Mouse (Mus musculus): Measurements from ENCODE around the gene Csrnp3. TPM values are rescaled to one million over a fixed set of nuclear protein-coding genes. Genes with fewer than 3 reads are reported as not detected.

Gene Csrnp3
- polyA plus RNA-seq, 1 experiment from 2014 or later = 12.4 TPM

DNA sequence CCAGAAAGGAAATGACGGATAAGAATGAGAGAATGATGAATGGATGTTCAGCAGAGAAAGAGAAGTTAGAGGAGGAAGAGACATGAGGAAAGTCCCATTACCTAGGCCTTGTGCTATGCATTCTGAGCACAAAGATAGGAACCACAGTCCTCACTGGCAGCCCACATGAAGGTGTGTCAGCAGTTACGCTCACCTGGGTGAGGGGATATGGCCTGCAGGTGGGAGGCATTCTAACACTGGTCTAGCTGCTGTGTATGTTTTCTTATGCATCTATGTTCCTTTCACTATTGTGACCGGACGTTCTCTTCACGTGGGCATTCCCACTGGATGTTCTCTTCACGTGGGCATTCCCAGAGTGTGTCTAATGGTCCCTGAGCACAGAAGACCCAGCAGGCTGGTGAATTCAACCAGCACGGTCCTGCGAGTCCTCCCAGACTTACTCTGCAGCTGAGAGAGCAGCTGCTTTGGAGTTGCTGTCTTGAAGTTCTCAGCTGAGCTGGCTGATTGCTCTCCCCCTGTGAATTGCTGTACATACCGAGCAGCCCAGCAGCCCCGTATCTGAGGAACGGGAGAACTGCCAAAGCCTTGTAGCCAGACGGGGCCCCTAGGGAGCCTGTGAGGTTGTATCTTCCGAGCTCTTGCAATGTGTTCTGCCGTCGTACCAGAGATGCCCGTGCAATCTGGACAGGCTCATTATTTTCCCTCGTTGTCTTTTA is 133.9 kb downstream of the Csrnp3 start:
- H3K4me1 ChIP-seq = peaks cover 58% of the 10 kb centered on the region
- no peaks in the 10 kb centered on the region for H3K9me3 ChIP-seq (replicated peaks)
- H3K36me3 ChIP-seq = no peaks in the 10 kb centered on the region
- whole genome bisulfite sequencing = 62% methylated on average over 17 of the region's 17 CpGs
- H3K27me3 ChIP-seq (ENCODE audit: low read depth, poor library complexity, severe bottlenecking) = no peaks in the 10 kb centered on the region
- DNase-seq (ENCODE audit: low spot score) = no peak
- no peak overlapping the region for H3K4me3 ChIP-seq
- peak overlapping the region; percentile 81 for H3K27ac ChIP-seq

DNA sequence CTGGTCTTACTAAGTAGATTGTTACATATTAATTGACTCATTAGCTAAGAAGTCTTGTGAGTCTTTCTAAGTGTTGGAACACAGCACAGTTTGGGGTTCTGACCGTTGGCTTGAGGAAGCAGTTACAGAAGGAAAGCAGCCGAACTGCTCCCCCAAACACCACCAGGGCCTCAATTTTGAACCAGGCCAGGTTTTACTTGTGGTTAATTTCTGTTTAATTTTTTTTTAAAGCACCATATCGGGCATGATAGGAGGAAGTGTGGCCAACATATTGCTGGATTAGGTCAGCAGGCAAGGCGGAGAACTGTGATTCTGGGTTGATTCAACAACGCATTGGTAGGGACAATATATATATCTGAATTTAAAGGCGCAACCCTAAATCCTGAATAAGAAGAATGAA is 135.9 kb downstream of the Csrnp3 start:
- no peaks in the 10 kb centered on the region for H3K27me3 ChIP-seq (ENCODE audit: low read depth, poor library complexity, severe bottlenecking)
- peak overlapping the region; percentile 81 for H3K27ac ChIP-seq
- no peak overlapping the region for H3K4me3 ChIP-seq
- 76% methylated on average over 6 of the region's 6 CpGs for WGBS
- H3K4me1 ChIP-seq = peaks cover 56% of the 10 kb centered on the region
- no peak for DNase-seq (ENCODE audit: low spot score)
- H3K36me3 ChIP-seq = no peaks in the 10 kb centered on the region
- H3K9me3 ChIP-seq (replicated peaks) = no peaks in the 10 kb centered on the region

DNA sequence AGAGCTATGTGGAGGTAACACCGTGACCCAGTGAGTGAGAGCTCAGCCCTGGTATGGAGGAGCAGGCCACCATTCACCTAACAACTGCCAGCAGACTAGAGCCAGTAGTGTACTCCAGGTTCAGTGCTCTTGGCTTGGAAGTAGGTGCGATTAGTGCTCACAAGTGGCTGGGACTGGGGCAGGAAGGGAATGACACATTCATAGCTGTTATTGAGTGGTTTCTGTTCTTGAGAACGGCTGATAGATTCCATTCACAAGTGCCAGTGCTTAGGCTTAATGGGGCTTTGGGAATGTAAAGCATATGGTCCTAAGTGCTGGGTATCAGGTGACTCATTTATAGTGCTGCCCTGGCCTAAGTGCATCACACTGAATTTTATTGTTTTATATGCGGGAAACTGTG is 136.4 kb downstream of the Csrnp3 start:
- Histone ChIP-seq H3K36me3 (no peaks in the 10 kb centered on the region), H3K4me3 (no peak overlapping the region), H3K9me3 (replicated peaks) (no peaks in the 10 kb centered on the region), H3K4me1 (peaks cover 61% of the 10 kb centered on the region), H3K27ac (peak overlapping the region; percentile 81), H3K27me3 (ENCODE audit: low read depth, poor library complexity, severe bottlenecking) (no peaks in the 10 kb centered on the region)
- DNase-seq (ENCODE audit: low spot score) = peak; percentile 58
- WGBS = 18% methylated on average over 4 of the region's 4 CpGs

DNA sequence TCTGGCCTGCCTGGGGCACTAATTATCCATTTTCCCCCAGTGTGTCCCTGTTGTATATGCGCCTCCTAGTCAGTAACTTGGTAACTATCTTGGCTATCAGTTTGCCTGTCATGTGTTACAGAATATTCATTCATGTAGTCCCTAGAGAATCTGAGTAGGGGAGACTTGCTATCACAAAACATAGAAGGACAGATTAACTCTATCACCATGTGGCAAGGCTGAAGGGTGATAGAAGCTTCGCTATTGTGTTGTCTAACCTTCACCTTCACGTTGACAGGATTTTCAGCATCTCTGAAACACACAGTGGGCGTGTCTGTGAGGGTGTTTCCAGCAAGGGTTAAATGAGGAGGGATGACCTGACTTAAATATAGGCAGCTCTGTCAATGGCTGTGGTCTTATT is 140.1 kb downstream of the Csrnp3 start:
- Histone ChIP-seq H3K27ac (peak overlapping the region; percentile 64; the same call in 1 of the 2 replicates), H3K4me1 (peaks cover 74% of the 10 kb centered on the region), H3K4me3 (no peak overlapping the region), H3K27me3 (ENCODE audit: low read depth, poor library complexity, severe bottlenecking) (no peaks in the 10 kb centered on the region), H3K9me3 (replicated peaks) (no peaks in the 10 kb centered on the region), H3K36me3 (no peaks in the 10 kb centered on the region)
- 87% methylated on average over 4 of the region's 4 CpGs for WGBS
- no peak for DNase-seq (ENCODE audit: low spot score)

DNA sequence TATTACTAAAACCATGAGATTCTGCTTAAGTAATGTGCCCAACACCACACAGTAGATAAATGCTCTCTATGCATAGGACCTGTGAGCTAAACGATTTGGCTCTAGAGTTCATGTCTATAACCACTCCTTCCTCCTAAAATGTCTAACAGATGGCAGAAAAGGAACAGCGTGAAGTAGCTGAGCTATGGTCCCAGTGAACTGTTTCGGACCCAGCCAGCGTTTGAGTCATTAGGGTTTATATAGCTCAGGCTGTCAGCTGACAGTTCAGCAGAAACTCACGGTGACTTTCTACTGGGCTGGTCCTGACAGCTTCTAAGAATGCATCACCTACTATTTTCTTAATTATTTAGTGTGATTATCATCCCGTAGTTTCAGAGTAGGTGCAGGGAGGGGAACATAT is 141.5 kb downstream of the Csrnp3 start:
- DNase-seq (ENCODE audit: low spot score) = no peak
- Histone ChIP-seq H3K27ac (peak overlapping the region; percentile 78), H3K36me3 (no peaks in the 10 kb centered on the region), H3K27me3 (ENCODE audit: low read depth, poor library complexity, severe bottlenecking) (no peaks in the 10 kb centered on the region), H3K9me3 (replicated peaks) (no peaks in the 10 kb centered on the region), H3K4me3 (no peak overlapping the region), H3K4me1 (peaks cover 68% of the 10 kb centered on the region)
- WGBS = 31% methylated on average over 6 of the region's 6 CpGs

DNA sequence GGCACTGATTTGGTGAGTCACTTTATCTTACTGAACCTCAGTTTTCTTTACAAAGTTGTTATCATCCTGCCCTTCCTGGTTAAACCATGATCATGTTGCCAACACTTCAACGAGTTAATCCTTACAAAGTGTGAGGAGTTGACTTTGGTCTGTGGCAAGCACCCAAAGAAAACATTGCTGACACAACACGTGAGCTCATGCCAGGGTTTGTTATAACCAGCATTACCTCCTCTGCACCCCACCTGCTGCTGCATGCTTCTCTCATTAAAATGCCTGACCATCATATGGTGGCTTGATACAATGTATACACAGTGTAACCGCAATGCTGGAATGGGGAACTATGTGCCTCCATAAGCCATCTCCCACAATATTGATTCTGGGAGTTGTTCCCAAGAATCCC is 142.0 kb downstream of the Csrnp3 start:
- DNase-seq (ENCODE audit: low spot score) = no peak
- Histone ChIP-seq H3K4me3 (no peak overlapping the region), H3K27ac (peak overlapping the region; percentile 78), H3K4me1 (peaks cover 68% of the 10 kb centered on the region), H3K36me3 (no peaks in the 10 kb centered on the region), H3K27me3 (ENCODE audit: low read depth, poor library complexity, severe bottlenecking) (no peaks in the 10 kb centered on the region), H3K9me3 (replicated peaks) (no peaks in the 10 kb centered on the region)
- WGBS = 82% methylated on average over 3 of the region's 3 CpGs

DNA sequence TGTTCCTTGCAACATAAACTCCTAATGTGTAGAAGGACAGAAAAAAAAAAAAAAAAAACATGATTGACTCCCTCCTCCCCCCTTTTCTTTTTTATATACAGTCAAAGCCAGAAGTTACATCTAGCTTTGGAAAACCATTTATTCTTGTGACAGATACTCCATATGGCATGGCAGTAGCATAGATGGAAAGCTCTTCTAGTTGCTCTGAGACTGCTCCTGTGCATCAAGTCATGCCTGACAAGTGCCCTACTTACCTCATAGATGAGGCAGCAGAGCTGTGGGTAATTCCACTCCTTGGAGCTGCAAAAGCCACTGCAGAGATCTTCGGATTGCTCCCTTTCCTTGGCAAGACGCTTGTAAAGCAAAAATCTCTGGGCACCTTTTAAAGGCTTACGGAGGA is 143.2 kb downstream of the Csrnp3 start:
- Histone ChIP-seq H3K9me3 (replicated peaks) (no peaks in the 10 kb centered on the region), H3K36me3 (no peaks in the 10 kb centered on the region), H3K4me3 (no peak overlapping the region), H3K27ac (peak overlapping the region; percentile 78), H3K27me3 (ENCODE audit: low read depth, poor library complexity, severe bottlenecking) (no peaks in the 10 kb centered on the region), H3K4me1 (peaks cover 78% of the 10 kb centered on the region)
- 53% methylated on average over 3 of the region's 3 CpGs for WGBS
- DNase-seq (ENCODE audit: low spot score) = no peak

DNA sequence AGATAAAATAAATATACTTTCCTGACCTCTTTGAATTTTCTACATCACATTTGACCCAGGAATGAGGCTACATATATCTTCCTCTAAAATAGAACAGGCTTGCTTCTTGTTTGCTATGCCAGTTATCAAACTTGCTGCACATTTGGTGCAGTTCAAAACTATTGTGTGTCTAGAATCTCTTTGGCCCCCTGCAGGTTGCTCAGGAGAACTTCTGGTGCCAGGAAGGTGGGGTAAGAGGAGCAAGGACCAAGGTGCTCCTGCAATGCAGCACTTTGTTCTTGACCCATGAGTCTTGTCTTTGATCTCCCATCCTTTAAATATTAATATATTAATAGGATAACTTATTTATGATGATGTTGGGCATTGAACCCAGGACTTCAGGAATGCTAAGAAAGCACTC is 144.5 kb downstream of the Csrnp3 start:
- Histone ChIP-seq H3K4me3 (no peak overlapping the region), H3K27ac (peak overlapping the region; percentile 66), H3K9me3 (replicated peaks) (no peaks in the 10 kb centered on the region), H3K4me1 (peaks cover 86% of the 10 kb centered on the region), H3K36me3 (no peaks in the 10 kb centered on the region), H3K27me3 (ENCODE audit: low read depth, poor library complexity, severe bottlenecking) (no peaks in the 10 kb centered on the region)
- DNase-seq (ENCODE audit: low spot score) = no peak

DNA sequence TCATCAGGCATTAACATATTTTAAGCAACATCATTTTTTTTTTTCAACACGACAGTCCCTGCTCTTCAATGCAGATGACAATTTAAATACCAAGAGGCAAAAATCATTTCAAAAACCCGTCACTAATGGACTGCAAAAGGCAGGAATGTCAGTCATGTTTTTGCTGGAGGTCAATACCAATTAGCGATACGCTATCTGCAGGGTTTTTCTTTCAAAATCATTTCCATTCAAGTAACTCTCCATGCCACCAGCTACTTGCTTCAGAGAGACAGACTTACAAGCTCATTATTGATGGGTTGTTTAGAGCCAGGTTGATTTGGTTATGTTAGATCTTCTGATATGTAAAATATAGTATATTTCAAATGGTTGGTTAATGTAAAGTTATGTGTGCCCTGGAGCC is 145.2 kb downstream of the Csrnp3 start:
- 79% methylated on average over 4 of the region's 4 CpGs for WGBS
- no peaks in the 10 kb centered on the region for H3K9me3 ChIP-seq (replicated peaks)
- no peak overlapping the region for H3K4me3 ChIP-seq
- H3K4me1 ChIP-seq = peaks cover 89% of the 10 kb centered on the region
- H3K27ac ChIP-seq = no peak overlapping the region
- H3K27me3 ChIP-seq (ENCODE audit: low read depth, poor library complexity, severe bottlenecking) = no peaks in the 10 kb centered on the region
- no peaks in the 10 kb centered on the region for H3K36me3 ChIP-seq
- DNase-seq (ENCODE audit: low spot score) = no peak

DNA sequence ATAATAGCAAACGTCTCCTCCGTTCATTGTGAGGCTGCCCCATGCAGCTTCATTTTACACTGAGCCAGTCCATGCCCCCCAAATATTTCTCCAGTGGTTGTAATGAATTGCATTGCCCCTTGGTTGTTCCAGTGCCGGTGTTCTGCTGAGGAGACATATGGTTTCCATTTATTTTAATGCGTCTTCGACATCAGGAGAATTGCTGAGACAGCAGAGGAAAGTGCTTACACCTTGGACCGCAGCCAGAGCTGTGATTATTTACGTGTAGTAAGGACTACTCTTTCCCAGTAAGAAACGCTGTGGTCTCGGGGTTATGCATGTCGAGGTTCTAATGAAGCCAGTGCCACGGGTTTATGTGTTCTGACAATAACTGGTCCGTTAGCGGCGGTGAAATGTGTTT is 147.8 kb downstream of the Csrnp3 start:
- Histone ChIP-seq H3K4me1 (peaks cover 77% of the 10 kb centered on the region), H3K27ac (peak overlapping the region; percentile 66; the same call in 1 of the 2 replicates), H3K27me3 (ENCODE audit: low read depth, poor library complexity, severe bottlenecking) (no peaks in the 10 kb centered on the region), H3K9me3 (replicated peaks) (no peaks in the 10 kb centered on the region), H3K36me3 (no peaks in the 10 kb centered on the region), H3K4me3 (no peak overlapping the region)
- peak; percentile 58 for DNase-seq (ENCODE audit: low spot score)
- WGBS = 16% methylated on average over 14 of the region's 14 CpGs

DNA sequence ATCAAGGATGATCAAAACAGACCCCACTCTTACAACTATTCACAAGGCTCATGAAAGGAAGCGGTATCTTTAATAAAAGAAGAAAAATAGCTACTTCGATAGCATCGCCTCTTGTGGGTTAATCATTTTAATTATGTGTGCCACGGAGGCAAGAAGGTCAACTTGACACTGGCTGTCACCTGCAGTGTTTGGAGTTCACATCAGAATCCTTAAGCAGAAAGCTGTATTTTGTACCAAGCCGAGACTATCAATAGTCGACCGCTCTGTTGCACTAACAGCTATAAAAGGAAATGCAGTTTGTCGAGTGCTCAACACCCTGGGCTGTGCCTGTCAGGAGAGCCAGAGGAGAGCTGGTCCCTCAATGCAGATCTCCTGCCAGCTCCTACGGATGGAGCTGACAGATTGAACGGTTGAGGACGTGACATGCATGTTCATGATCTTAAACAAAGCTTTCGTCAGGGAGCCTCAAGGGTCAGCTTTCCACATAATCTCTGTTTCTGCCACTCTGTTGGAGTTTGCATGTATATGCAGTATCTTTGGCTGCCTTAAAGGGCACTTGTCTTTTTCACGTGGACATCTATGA is 149.4 kb downstream of the Csrnp3 start:
- 59% methylated on average over 13 of the region's 13 CpGs for WGBS
- Histone ChIP-seq H3K36me3 (no peaks in the 10 kb centered on the region), H3K4me1 (peaks cover 61% of the 10 kb centered on the region), H3K9me3 (replicated peaks) (no peaks in the 10 kb centered on the region), H3K4me3 (no peak overlapping the region), H3K27me3 (ENCODE audit: low read depth, poor library complexity, severe bottlenecking) (no peaks in the 10 kb centered on the region), H3K27ac (peak overlapping the region; percentile 43)
- no peak for DNase-seq (ENCODE audit: low spot score)

DNA sequence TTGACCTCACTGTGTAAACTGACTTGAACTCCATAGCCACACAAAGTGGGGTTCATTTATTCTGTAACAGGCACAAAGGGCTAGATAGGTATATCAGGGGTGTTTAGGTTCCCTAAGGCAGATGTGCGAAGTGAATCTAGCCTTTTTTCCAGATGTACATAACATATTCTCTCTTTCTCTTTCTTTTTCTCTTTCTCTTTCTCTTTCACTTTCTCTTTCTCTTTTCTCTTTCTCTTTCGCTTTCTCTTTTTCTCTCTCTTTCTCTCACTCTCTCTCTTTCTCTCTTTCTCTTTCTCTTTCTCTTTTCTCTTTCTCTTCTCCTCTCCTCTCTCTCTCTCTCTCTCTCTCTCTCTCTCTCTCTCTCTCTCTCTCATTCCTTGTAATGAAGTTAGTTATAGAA is 153.2 kb downstream of the Csrnp3 start:
- H3K27ac ChIP-seq = no peak overlapping the region
- no peak overlapping the region for H3K4me3 ChIP-seq
- 93% methylated on average over 2 of the region's 2 CpGs for WGBS
- DNase-seq (ENCODE audit: low spot score) = no peak
- H3K27me3 ChIP-seq (ENCODE audit: low read depth, poor library complexity, severe bottlenecking) = no peaks in the 10 kb centered on the region
- peaks cover 44% of the 10 kb centered on the region for H3K4me1 ChIP-seq
- no peaks in the 10 kb centered on the region for H3K9me3 ChIP-seq (replicated peaks)
- no peaks in the 10 kb centered on the region for H3K36me3 ChIP-seq

DNA sequence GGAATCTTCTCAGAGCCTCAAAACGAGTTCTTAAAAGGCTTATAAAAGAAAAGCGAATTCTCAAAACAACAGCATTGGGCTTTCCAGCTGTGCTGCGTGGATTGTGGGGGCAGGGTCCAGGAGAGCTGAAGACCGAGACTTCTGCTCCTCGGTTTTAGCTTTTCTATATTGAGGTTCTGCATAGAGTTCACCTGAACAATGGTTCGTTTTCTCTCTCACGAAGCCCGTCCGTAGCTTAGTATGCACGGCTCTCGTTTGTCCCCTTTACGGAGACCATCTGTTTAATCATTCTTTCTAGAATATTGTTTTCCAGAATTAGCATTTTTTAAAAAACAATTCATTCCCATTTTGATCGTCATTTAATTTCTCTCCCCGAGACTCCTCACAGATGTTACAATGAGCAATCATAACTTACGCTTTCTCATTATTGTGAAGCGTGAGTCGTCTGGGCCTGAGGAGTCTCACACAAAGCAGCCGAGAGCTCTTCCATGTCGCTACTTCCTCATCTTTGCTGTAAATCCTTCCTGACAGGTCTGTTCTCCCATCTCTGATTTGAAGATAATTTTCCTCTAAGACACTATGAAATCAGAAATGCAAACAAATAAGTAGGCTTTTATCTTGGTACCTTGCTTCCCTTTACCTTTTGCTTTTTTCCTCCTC is 163.6 kb downstream of the Csrnp3 start:
- no peak for DNase-seq (ENCODE audit: low spot score)
- H3K27me3 ChIP-seq (ENCODE audit: low read depth, poor library complexity, severe bottlenecking) = no peaks in the 10 kb centered on the region
- no peaks in the 10 kb centered on the region for H3K9me3 ChIP-seq (replicated peaks)
- 90% methylated on average over 19 of the region's 19 CpGs for WGBS
- no peaks in the 10 kb centered on the region for H3K4me1 ChIP-seq
- no peaks in the 10 kb centered on the region; the same call in 1 of the 2 replicates for H3K36me3 ChIP-seq
- H3K27ac ChIP-seq = no peak overlapping the region
- H3K4me3 ChIP-seq = no peak overlapping the region

Measured in limb, embryonic 10.5 days (tissue).